Mouse (Mus musculus) bone marrow, adult 2 months (tissue): Measurements from ENCODE around the gene Brf1. TPM values are rescaled to one million over a fixed set of nuclear protein-coding genes. Genes with fewer than 3 reads are reported as not detected.

Source experiments
- H3K27ac ChIP-seq: fragments of 200-500 bp; 2 replicates; pipeline ENCODE4 v1.5.1; 2012; ENCODE audit warnings: low read depth, mild to moderate bottlenecking, control low read depth, inconsistent platforms, low read length; ENCODE audit not compliant: control insufficient read depth, poor library complexity, insufficient read depth
- H3K4me1 ChIP-seq: fragments of 200-500 bp; 2 replicates; pipeline ENCODE4 v1.6.1; 2011; ENCODE audit warnings: low read length; ENCODE audit not compliant: control insufficient read depth, insufficient read depth
- H3K4me3 ChIP-seq: fragments of 200-500 bp; replicated peaks from 2 replicates; pipeline ENCODE3; 2011; ENCODE audit warnings: mild to moderate bottlenecking, low read depth, low read length, control low read depth; ENCODE audit not compliant: control insufficient read depth
- CTCF ChIP-seq: fragments of 200-500 bp; IDR thresholded peaks from 2 replicates; pipeline ENCODE4 v1.5.1; 2011; ENCODE audit warnings: low read length, control low read depth; ENCODE audit not compliant: control insufficient read depth, insufficient read depth
- POLR2A ChIP-seq: fragments of 200-500 bp; IDR thresholded peaks from 2 replicates; pipeline ENCODE4 v1.6.1; 2011; ENCODE audit warnings: low read depth, mild to moderate bottlenecking, control low read depth, low read length, borderline replicate concordance; ENCODE audit not compliant: control insufficient read depth
- WGBS: fragments of 180-500 bp; shearing (Covaris S2); methylation state at CpG from one replicate; pipeline ENCODE4 v1.1.7; 2018; 5-methylcytosine and 5-hydroxymethylcytosine counted together
- polyA plus RNA-seq: library from polyadenylated mRNA; stranded (reverse); fragments of >200 nt; gene quantifications from 2 replicates; pipeline ENCODE4 v1.2.4, GENCODE M21; 2011; ENCODE audit warnings: low replicate concordance; ENCODE audit not compliant: missing spikeins, insufficient read depth, insufficient read length

The Brf1 gene
- polyA plus RNA-seq, 1 experiment = 94.0 TPM

GRCm38 (mm10) chr12:113028067-113028466 is 27.6 kb upstream of the Brf1 start:
- TF ChIP-seq CTCF = no peak
- TF ChIP-seq POLR2A = no peak
- WGBS = 84% methylated on average over 5 of the region's 5 CpGs
- no peak overlapping the region for H3K27ac ChIP-seq
- no peak overlapping the region for H3K4me3 ChIP-seq
- H3K4me1 ChIP-seq = peaks cover 18% of the 10 kb centered on the region

- Histone ChIP-seq H3K4me3 (no peak overlapping the region), H3K4me1 (peaks cover 18% of the 10 kb centered on the region), H3K27ac (no peak overlapping the region)
- WGBS = 93% methylated on average over 2 of the region's 2 CpGs
- TF ChIP-seq CTCF (no peak), POLR2A (no peak)
Observed at GRCm38 (mm10) chr12:113027495-113027894, 27.0 kb upstream of the Brf1 start.

GRCm38 (mm10) chr12:113026557-113026956 is 26.1 kb upstream of the Brf1 start:
- no peak overlapping the region for H3K27ac ChIP-seq
- H3K4me1 ChIP-seq = peaks cover 12% of the 10 kb centered on the region
- 91% methylated on average over 1 of the region's 1 CpGs for WGBS
- TF ChIP-seq CTCF (no peak), POLR2A (no peak)
- no peak overlapping the region for H3K4me3 ChIP-seq

- no peak overlapping the region for H3K4me3 ChIP-seq
- 50% methylated on average over 4 of the region's 4 CpGs for WGBS
- H3K4me1 ChIP-seq = no peaks in the 10 kb centered on the region; the same call in 1 of the 2 replicates
- no peak for TF ChIP-seq POLR2A
- TF ChIP-seq CTCF = no peak
- no peak overlapping the region for H3K27ac ChIP-seq
Observed at GRCm38 (mm10) chr12:113023082-113023481, 22.6 kb upstream of the Brf1 start.

- no peak overlapping the region for H3K4me3 ChIP-seq
Observed at GRCm38 (mm10) chr12:113021488-113021887, 21.0 kb upstream of the Brf1 start.

GRCm38 (mm10) chr12:113018763-113019162 is 18.3 kb upstream of the Brf1 start:
- H3K4me1 ChIP-seq = peaks cover 4% of the 10 kb centered on the region; the same call in 1 of the 2 replicates
- H3K4me3 ChIP-seq = no peak overlapping the region
- no peak overlapping the region for H3K27ac ChIP-seq
- WGBS = 85% methylated on average over 4 of the region's 4 CpGs
- no peak for TF ChIP-seq CTCF
- TF ChIP-seq POLR2A = no peak

More at GRCm38 (mm10) chr12:113021488-113021887, 21.0 kb upstream of the Brf1 start:
- TF ChIP-seq POLR2A (no peak), CTCF (no peak)
- Histone ChIP-seq H3K27ac (no peak overlapping the region), H3K4me1 (peaks cover 2% of the 10 kb centered on the region; the same call in 1 of the 2 replicates)

GRCm38 (mm10) chr12:113017429-113017984 is 17.0 kb upstream of the Brf1 start:
- Histone ChIP-seq H3K27ac (no peak overlapping the region), H3K4me3 (no peak overlapping the region), H3K4me1 (peaks cover 8% of the 10 kb centered on the region; the same call in 1 of the 2 replicates)
- WGBS = 64% methylated on average over 9 of the region's 9 CpGs
- TF ChIP-seq POLR2A = no peak
- no peak for TF ChIP-seq CTCF

GRCm38 (mm10) chr12:113016976-113017375 is 16.5 kb upstream of the Brf1 start:
- H3K4me1 ChIP-seq = peaks cover 9% of the 10 kb centered on the region; the same call in 1 of the 2 replicates
- no peak for TF ChIP-seq POLR2A
- no peak for TF ChIP-seq CTCF
- WGBS = 61% methylated on average over 8 of the region's 8 CpGs
- no peak overlapping the region for H3K27ac ChIP-seq
- H3K4me3 ChIP-seq = no peak overlapping the region

GRCm38 (mm10) chr12:113015956-113016355 is 15.5 kb upstream of the Brf1 start:
- no peak overlapping the region for H3K4me3 ChIP-seq
- no peak overlapping the region for H3K27ac ChIP-seq
- TF ChIP-seq CTCF (no peak), POLR2A (no peak)
- WGBS = 75% methylated on average over 4 of the region's 4 CpGs
- H3K4me1 ChIP-seq = peaks cover 12% of the 10 kb centered on the region; the same call in 1 of the 2 replicates
